Mouse (Mus musculus): ENCODE data around the gene Kirrel. TPM values are rescaled to one million over a fixed set of nuclear protein-coding genes. Genes with fewer than 3 reads are reported as not detected.

The Kirrel gene
- 3.2 and 4.6 TPM in 2 replicates for polyA plus RNA-seq (2012; rRNA removed)

DNA sequence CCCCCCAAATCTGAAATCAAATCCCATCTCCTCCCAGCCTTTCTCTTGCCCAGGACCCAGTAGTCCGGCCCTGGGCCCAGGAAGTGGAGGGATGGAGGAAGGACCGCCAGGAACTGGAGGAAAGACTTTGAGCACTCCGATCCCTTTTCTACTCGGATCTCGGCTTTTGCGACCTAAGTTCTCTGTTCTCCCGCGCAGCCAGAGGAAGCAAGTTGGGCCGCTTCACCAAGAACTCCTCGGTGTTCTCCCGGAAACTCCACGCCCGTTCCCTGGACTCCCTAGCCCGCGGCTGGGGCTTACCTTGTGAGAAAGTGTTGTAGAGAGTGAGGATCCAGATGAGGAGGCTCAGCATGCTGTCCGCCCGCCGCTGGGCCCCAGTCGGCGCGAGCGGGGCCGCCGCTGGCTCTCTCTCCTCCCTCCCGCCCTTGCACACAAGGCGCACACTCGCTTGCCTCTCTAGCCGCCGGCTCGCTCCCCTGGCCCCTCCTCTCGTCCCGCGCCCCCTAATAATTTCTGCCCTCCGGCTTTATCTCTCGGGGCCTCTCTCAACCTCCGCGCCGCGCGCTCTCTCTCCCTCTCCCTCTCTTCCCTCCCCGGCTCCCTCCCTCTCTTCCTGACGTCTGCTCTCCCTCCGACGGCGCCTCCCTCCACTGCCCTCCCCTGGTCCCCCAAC lies at the start of gene Kirrel:
Gene Kirrel (minus strand): TSS at position 652 of the 673 bp plus-strand sequence.
- under 1% methylated on average over 43 of the region's 45 CpGs for WGBS
- no peak for DNase-seq (ENCODE audit: low read depth, low spot score)

DNA sequence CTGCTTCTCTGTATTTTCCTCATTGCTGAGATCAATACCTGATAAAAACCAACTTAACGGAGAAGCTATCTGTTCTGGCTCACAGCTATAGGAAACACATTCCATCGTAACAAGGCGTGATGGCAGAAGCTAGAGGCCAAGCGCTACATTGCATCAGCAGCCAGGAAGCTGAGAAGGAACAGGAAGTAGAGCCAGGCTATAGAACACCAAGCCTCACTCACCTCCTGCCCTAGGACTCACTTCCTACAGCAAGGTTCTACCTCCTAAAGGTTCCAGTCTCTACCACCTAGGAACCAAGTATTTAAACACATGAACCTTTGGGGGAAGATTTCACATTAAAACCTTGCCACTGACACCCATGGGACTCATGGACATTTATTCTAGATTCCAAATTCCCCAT lies 49.1 kb upstream of the Kirrel start:
- 75% methylated on average over 4 of the region's 4 CpGs for WGBS
- no peak for DNase-seq (ENCODE audit: low read depth, low spot score)

DNA sequence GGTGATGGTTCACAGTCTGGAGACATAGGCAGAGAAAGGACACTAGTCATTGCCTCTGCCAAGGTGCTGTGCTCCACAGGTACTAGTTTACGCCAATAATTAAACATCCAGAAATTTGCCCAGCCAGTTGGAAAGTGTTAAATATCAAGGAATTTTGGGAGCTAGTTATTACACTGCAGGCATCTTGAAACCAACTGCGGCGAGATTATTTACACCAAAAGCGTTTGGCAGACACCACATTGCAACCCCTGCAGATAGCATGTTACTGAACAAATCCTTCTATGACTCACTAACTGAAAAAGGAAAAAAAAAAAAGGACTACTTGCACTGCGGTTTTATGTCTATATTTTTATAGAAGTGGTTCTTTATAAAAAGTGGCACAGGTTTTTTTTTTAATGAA lies 47.8 kb upstream of the Kirrel start:
- DNase-seq (ENCODE audit: low read depth, low spot score): no peak
- WGBS: 71% methylated on average over 5 of the region's 5 CpGs

DNA sequence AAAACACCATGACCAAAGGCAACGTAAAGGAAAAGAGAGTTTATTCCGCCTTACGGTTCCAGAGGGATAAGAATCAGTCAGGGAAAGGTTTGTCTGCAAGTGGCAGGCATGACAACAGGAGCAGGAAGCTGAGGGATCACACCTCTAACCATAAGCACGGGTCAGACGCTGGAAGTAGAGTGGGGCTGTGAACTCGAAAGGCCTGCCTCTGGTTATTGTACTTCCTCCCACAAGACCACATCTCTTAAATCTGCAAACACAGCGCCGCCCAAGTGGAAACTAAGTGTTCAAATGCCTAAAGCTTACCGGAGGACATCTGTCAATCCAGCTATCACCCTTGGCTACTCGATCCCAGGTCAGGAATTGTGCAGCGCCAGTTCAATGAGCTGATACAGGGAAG lies 40.6 kb upstream of the Kirrel start:
- 77% methylated on average over 11 of the region's 11 CpGs for WGBS
- DNase-seq (ENCODE audit: low read depth, low spot score): no peak

DNA sequence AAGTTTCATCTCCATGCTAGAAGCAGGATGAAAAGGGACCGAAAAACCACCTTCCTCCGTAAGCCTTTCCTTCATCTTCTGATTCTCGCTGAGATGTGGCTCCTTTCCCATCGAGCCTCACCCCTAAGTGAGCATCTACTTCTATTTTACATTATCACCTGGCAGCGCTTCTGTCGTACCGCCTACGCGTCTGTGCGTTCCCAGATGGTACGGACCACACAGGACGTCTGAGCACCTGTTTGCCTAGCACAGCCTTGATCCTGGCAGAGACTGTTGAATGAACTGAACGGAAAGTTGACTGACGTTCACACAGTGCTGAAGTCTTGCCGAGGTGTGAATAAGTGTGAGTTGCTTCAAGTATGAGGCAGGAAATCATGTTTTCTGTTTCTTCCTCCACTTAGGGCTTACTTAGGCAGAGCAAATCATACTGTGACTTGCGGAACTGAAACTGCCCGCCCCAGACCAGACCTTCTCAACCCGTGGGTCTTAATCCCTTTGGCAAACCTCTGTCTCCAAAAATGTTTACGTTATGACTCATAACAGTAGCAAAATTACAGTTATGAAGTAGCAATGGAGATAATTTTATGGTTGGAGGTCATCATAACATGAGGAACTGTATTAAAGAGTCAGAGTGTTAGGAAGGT lies 39.8 kb upstream of the Kirrel start:
- DNase-seq (ENCODE audit: low read depth, low spot score): no peak
- WGBS: 76% methylated on average over 19 of the region's 19 CpGs

DNA sequence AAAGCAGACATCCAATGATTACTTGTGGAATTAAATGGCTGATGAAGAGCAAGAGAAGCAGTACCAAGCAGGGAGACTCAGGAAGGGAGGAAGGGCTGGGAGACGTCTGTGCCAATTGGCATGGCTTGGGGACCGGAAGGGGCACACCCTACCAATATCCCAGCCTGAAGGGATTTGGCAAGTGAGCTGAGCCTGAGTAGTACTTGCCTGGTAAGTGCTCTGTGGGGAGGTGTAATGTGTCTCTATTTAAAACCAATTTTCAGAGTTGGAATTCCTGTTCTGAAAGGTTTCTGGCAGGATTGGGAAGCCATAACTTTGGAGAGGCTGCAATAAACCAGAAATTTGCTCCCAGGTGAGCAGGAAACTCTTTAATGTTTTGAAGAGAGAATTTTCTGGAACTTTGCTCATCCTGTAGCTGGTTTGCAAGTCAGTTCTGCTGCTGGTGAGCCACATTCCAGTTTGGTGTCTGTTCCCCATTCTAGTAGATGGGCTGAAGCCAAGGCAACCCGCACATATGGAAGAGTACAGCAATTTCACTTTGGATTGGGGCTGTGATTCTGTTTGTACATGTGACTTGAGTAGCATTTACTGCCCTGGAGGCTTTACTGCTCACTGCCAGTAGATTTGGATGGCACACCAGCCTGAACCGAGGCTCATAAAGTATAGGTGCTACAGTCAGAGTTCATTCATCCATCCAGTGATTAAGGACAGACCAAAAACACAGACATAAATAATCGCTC lies 32.0 kb upstream of the Kirrel start:
- WGBS: 54% methylated on average over 5 of the region's 5 CpGs
- DNase-seq (ENCODE audit: low read depth, low spot score): no peak

DNA sequence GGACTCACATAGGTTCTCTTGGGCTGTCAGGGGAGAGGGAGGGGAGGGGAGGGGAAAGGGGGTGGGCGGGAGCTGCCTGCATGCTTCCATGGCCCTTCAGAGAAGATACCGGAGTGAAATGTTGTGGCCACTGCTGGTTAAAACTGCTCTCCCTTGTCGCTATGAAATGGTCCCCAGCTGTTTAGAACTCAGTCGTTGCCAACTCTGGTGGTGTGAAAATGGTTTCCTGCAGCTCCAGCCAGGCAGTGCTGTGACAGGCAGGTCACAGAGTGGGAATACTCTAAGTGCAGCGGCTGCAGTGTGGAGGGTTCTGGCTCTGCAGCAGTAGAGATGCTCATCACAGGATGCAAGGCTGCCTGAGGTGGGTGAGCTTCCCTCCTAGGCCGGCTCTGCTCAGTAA lies 22.1 kb upstream of the Kirrel start:
- no peak for DNase-seq (ENCODE audit: low read depth, low spot score)
- 28% methylated on average over 6 of the region's 6 CpGs for WGBS

DNA sequence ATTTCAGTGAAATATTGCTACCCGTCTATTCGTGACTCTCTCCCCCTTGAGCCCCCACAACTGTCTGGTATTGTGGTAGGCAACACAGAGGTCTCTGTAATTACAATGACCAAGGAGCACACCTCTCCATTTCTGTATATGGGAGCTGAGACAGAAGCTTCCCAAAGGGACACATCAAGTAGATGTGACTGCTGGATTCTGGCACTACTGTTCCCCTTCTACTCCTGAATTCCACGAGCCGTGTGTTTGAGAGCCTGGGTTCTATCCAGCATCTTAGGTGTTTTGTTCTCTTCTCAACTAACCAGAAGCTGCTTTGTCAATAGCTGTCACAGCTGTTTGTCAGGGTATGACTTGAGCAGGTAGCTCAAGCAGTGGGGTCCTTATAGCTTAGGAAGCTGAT lies 20.5 kb upstream of the Kirrel start:
- 90% methylated on average over 4 of the region's 4 CpGs for WGBS
- DNase-seq (ENCODE audit: low read depth, low spot score): no peak

DNA sequence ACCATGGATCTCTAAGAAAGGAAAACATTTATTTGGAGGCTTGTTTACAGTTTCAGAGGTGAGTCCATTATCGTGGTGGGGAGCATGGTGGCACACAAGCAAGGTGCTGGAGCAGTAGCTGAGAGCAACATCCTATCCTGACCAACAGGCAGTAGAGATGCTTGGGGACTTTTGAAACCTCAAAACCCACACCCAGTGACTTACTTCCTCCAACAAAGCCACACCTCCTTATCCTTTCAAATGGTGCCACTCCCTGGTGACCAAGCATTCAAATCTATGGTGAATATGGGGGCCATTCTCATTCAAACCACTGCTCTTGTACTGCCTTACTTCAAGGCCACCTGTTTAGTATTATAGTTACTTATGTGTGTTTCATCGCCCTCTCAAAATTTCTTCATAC lies 20.0 kb upstream of the Kirrel start:
- DNase-seq (ENCODE audit: low read depth, low spot score): no peak
- 91% methylated on average over 2 of the region's 2 CpGs for WGBS

DNA sequence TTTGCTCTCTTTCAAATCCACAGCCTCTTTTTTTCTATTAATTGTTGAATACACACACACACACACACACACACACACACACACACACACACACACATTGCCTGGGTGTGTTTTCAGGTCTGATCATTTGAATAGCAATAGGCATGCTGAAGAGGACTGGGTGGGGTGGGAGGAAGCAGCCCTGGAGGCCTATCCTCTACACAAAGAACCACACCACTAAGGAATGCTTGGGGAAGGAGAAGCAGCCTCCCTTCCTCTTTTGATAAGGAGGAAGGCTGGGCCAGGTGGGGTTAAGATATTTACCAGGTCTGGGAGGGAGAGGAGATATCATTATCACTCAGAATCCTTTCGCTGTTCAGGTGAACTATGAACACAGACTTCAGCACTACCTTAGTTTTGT lies 19.2 kb upstream of the Kirrel start:
- no peak for DNase-seq (ENCODE audit: low read depth, low spot score)
- 50% methylated on average over 1 of the region's 1 CpGs for WGBS

DNA sequence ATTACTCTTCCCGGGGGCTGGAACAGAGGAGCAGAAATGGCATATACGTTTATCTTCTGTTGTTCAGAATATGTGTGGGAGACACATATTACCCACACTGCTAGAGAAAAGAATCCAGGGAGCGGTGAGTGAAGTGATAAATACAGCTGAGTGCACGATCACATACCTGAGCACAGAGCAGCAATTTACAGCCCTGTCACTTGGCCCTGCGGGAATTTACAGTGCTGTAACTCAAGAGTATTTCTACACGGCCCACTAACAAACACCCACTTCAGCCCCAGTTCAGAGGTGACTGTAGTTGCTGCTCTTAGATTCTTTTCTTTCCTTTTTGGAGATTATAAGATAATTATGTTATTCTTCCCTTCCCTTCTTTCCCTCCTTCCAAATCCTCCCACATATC lies 18.8 kb upstream of the Kirrel start:
- DNase-seq (ENCODE audit: low read depth, low spot score): no peak
- 22% methylated on average over 6 of the region's 6 CpGs for WGBS

DNA sequence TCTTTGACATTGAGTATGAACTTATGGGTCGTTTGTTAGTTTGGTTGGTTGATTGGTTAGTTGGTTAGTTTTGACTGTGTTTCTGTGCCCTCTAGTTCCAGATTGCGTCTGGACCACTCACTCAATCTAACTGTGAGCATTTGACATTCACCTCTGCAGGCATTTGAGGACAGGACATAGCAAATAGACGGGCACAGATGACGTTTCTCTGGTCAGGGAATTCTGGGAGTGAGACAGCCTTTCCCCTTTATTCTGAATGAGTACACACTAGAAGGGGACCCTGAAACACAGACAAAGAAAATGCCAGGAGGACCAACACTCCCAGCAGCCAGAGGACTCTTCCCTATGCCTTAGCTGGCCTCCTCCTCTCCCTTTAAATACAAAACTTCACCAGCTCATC lies 2.1 kb upstream of the Kirrel start:
- no peak for DNase-seq (ENCODE audit: low read depth, low spot score)
- 67% methylated on average over 4 of the region's 4 CpGs for WGBS

DNA sequence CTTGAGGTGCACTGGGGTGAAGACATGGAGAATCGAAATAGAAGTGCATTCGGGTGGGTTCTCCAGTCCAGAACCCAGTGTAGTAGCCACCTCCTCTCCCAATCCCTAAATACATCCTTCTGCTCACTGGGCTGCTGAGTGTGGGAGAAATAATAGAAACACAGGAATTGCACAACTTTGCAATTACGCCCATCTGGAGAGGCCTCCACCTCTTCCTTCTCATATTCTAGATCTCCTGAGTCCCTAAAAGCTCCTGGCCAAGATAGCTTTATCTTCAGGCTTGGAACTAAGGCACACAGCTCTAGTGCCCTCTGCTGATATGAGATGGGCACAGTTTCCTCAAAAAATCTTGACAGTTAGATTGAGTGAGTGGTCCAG lies 880 bp upstream of the Kirrel start:
- no peak for DNase-seq (ENCODE audit: low read depth, low spot score)
- 30% methylated on average over 3 of the region's 3 CpGs for WGBS

DNA sequence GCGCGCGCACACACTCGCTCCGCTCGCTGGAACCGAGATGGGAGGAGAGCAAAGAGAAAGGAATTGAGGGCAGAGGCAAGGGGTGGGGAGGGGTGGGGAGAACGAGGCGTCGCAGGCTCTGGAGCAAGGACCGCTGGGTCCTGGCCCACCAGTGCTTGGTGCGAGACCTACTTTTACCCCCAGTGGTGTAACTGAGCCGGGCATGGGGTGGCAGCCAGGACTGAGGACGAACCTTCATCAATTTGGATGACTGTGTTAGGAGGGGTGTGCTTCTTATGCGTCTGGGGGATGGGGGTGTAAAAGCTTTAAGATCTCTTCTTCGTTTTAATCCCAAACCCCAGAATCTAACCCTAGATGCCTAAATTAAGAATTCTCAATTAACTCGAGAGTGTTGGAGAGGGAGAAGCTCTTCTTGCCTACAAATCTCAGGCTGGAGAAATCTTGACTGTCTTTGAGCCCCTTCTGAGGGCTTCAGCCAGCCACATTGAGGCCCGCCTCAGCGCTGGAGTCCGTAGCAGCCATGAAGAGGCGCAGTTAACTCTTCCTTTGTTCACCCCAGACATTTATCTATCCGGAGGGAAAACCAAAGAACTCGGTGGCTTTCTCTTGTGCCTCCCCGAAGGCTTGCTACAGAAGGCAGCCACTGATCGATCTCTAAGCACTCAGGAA lies 356 bp upstream of the Kirrel start:
- 4% methylated on average over 25 of the region's 25 CpGs for WGBS
- DNase-seq (ENCODE audit: low read depth, low spot score): no peak

DNA sequence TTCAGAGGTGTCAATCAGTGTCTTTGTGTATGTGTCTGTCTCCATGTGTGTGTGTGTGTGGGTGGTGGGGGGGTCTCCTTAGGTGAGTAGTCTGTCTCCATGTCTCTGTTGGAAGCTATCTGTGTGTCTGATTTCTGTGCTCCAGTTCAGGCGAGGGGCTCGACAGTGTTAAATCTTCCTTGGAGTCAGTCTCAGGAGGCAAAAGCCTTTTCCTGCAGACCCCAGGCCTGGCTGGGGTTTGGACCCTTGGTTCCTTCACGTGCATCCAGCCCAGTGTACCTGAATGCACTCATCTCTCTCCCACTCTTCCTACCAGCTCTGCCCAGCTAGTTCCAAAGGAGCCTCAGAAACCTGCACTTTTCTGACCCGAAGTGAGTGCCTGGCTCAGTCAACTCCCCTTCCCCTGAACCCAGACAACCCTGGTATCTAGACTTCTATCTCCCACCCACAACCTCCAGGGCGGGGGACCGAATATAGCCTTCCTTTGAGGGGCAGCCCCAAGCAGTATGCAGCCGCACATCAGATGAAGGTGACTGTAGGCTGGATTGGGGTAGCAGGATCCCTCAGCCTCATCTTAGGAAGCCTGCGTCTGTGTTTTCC lies 961 bp downstream of the Kirrel start:
- no peak for DNase-seq (ENCODE audit: low read depth, low spot score)
- WGBS: 30% methylated on average over 8 of the region's 8 CpGs

DNA sequence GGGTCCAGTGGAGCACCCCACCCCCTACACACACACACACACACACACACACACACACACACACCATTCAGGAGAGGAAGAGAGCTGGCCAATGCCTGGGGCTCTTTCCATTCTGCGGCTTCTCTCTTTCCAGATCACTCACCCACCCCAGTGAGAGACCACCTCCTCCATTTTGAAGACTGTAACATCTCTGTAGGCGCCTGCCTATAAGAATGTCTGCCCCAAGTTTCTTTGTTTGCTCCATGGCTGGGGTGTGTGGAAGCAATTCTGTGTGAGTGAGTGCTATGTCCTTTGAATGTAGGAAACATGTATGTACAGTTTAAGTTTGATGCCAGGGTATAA lies 1.5 kb downstream of the Kirrel start:
- DNase-seq (ENCODE audit: low read depth, low spot score): no peak
- 68% methylated on average over 2 of the region's 2 CpGs for WGBS

DNA sequence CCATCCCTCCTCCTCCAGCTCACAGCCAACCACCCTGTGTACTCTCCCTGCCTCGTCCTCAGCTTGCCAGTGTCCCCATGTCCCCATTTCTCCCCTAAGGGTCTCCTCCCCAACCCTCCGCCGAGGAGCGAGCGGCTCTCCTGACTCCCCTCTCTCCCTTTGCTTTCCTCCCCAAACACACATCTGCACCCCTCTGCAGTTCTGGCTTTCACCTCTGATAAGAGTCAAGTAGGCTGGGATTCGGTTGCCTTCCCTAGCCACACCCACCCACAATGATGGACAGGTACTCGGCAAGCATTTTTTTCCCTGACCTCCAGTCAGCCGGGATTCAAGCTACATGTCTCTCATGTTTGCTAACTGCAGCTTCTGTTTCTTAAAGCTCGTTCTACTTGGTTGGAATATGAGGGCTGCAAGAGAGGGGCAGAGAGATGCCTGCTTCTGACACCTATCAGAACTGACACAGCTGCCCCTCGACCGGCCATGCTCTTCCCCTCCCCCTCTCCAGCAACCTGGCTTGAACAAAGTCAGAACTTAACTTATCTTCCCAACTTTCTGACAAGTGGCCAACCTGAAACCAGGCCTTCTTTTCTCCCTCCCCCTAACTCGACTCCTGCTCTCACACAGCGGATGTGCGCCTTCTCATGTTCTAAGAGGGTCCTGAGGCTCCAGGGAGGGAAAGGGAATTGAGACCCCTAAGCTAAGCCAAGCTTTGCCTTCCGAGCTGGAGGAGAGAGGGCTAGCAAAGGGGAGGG lies 2.0 kb downstream of the Kirrel start:
- no peak for DNase-seq (ENCODE audit: low read depth, low spot score)
- 21% methylated on average over 15 of the region's 15 CpGs for WGBS

DNA sequence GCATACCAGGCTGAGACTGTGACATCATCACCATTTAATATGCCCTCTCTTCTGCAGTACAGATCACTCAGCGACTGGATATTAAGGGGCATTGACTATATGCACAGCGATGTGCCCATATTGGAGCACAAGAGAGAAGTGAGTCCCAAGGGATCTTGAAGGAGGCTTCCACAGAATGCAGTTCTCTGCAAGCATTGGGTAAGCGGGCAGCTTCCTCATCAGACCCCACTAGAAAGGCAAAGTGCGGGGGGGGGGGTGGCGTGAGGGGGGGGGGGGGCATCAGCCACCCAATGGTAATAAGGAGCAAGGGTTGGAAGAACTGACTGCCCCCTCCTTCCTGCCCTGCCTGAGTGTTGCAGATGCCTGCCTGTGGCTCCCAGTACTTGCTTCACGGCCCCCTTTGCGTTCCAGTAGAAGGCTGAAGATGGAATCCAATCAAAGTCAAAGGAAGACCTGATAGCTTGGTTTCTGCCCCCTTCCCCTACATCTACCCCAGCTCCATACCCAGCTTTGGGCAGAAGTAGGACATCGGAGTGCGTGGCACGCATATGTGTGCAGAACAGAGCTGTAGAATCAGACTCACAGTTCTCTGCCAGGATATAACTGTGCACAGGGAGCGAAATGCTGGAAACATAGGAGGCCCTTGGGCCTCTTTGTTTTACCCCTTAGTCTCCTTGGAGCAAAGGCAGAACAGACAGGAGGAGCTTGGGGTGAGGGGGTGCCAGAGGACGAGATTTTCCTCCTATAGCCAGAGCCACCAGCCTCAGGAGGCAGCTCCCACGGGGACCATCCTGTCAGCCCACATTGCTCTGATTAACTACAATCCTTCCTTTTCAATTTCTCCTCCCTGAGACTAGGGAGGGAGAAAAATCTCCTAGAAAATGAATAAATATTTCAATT lies 3.1 kb downstream of the Kirrel start:
- 59% methylated on average over 13 of the region's 13 CpGs for WGBS
- no peak for DNase-seq (ENCODE audit: low read depth, low spot score)
